ENCODE assay signal across 11 mouse cellular contexts in genomic region chr14:122451551-122452145, GRCm38 (mm10). TPM values are rescaled to one million over a fixed set of nuclear protein-coding genes. Genes with fewer than 3 reads are reported as not detected.
DNase-seq lines count a peak whose midpoint lies in the region; ATAC-seq and TF ChIP-seq lines count a peak whose summit lies in the region.
"Had no signal": no experiment of that assay in that cellular context is flagged by ENCODE, and none has a peak within 500 bp of the region (broad histone marks: within the 10 kb centered on the region; RNA-seq: fewer than 3 reads in every experiment).

No protein-coding gene starts in this region.

- no peak overlapping the region for H3K4me3 ChIP-seq in intestine, embryonic 15.5 days (replicated peaks)
- no peak overlapping the region for H3K4me3 ChIP-seq in intestine, postnatal 0 days (ENCODE audit: low read depth, low read length)
- H3K4me3 ChIP-seq in limb, embryonic 11.5 days (ENCODE audit: low read depth, low read length): no peak overlapping the region

- H3K4me2 ChIP-seq in intestine, embryonic 15.5 days (replicated peaks): peak overlapping the region; percentile 58; the same call in 1 of the 2 replicates
- H3K4me2 ChIP-seq in intestine, postnatal 0 days (replicated peaks; ENCODE audit: low read depth): no peak overlapping the region; the same call in 1 of the 2 replicates
- peak overlapping the region; percentile 94; the same call in 1 of the 2 replicates for H3K4me2 ChIP-seq in limb, embryonic 11.5 days (ENCODE audit: low read depth, severe bottlenecking)

- no peak overlapping the region for H3K27ac ChIP-seq in intestine, embryonic 15.5 days
- no peak overlapping the region for H3K27ac ChIP-seq in intestine, postnatal 0 days (ENCODE audit: low read depth, low read length)
- no peak overlapping the region for H3K27ac ChIP-seq in limb, embryonic 11.5 days (replicated peaks; ENCODE audit: low read depth, low read length)

- peaks cover 79% of the 10 kb centered on the region for H3K27me3 ChIP-seq in intestine, embryonic 15.5 days (replicated peaks)
- H3K27me3 ChIP-seq in intestine, postnatal 0 days (replicated peaks; ENCODE audit: control insufficient read depth, insufficient read depth, low read length): peaks cover 83% of the 10 kb centered on the region
- H3K27me3 ChIP-seq in limb, embryonic 11.5 days (ENCODE audit: control insufficient read depth, insufficient read depth, low read length): 0 out of 2 replicates have a peak, but pooled peaks cover 6% of the 10 kb centered on the region

- no peak for ATAC-seq in intestine, embryonic 15.5 days
- no peak for ATAC-seq in intestine, postnatal 0 days
- ATAC-seq in limb, embryonic 11.5 days (ENCODE audit: insufficient number of reproducible peaks, low FRiP score, low TSS enrichment, low read depth): no peak

- no peak overlapping the region for H3K9ac ChIP-seq in intestine, embryonic 15.5 days
- no peak overlapping the region for H3K9ac ChIP-seq in intestine, postnatal 0 days (ENCODE audit: low read depth, low read length)
- no peak overlapping the region for H3K9ac ChIP-seq in limb, embryonic 11.5 days (ENCODE audit: low read length)

- peak; percentile 25 for DNase-seq in cerebellum, adult 11-12 months
- no peak for DNase-seq in cerebellum, adult 11 months
- no peak for DNase-seq in limb, embryonic 11.5 days (ENCODE audit: low spot score)
- peak; percentile 40 for DNase-seq in retina, postnatal 1 day
- no peak for DNase-seq in adrenal gland, postnatal 10 days
- no peak for DNase-seq in layer of hippocampus, postnatal 25 days (ENCODE audit: extremely low spot score in 1 of 2, low spot score in 1 of 2)

- H3K36me3 ChIP-seq in intestine, embryonic 15.5 days: no peaks in the 10 kb centered on the region
- no peaks in the 10 kb centered on the region for H3K36me3 ChIP-seq in intestine, postnatal 0 days (ENCODE audit: control insufficient read depth, insufficient read depth)
- no peaks in the 10 kb centered on the region for H3K36me3 ChIP-seq in limb, embryonic 11.5 days (ENCODE audit: control insufficient read depth, insufficient read depth, low read length)

- 63% methylated on average over 5 of the region's 5 CpGs for WGBS in intestine, embryonic 15.5 days
- 60% methylated on average over 5 of the region's 5 CpGs for WGBS in intestine, postnatal 0 days
- WGBS in limb, embryonic 11.5 days: 60% methylated on average over 5 of the region's 5 CpGs

- no peaks in the 10 kb centered on the region for H3K9me3 ChIP-seq in intestine, embryonic 15.5 days
- no peaks in the 10 kb centered on the region for H3K9me3 ChIP-seq in intestine, postnatal 0 days (ENCODE audit: control insufficient read depth)
- no peaks in the 10 kb centered on the region for H3K9me3 ChIP-seq in limb, embryonic 11.5 days (ENCODE audit: control insufficient read depth, low read length)

- peaks cover 16% of the 10 kb centered on the region for H3K4me1 ChIP-seq in intestine, embryonic 15.5 days (replicated peaks)
- no peaks in the 10 kb centered on the region for H3K4me1 ChIP-seq in intestine, postnatal 0 days (replicated peaks; ENCODE audit: control insufficient read depth, insufficient read depth, low read length)
- H3K4me1 ChIP-seq in limb, embryonic 11.5 days (ENCODE audit: control insufficient read depth, insufficient read depth, low read length): peaks cover 29% of the 10 kb centered on the region

- TF ChIP-seq CTCF in intestine, postnatal 0 days (IDR thresholded peaks at IDR 0.05; ENCODE audit: low read depth): no peak

RNA-seq across cellular contexts. Expression of gene Gm5089, which starts 0.7 kb away (rescaled TPM):
- not detected in 2 replicates for polyA plus RNA-seq in intestine, embryonic 15.5 days (2015; fragmentation: Nextera tagmentation; extraction: Ambion mirVana)
- not detected in 2 replicates for polyA plus RNA-seq in intestine, postnatal 0 days (2015; fragmentation: Nextera tagmentation; extraction: Ambion mirVana)
- polyA plus RNA-seq in limb, embryonic 11.5 days (2014; fragmentation: Nextera tagmentation; extraction: Ambion mirVana): 0.24 and 0.33 TPM in 2 replicates
- not detected for total RNA-seq in adrenal gland, postnatal 10 days (2021)
- under 1 TPM; 0.12 to 0.42 TPM for total RNA-seq in layer of hippocampus, postnatal 25 days (2021)
- total RNA-seq: adrenal gland, postnatal 14 days; common myeloid progenitor, adult 5-6 weeks had no signal
- polyA plus RNA-seq: liver, embryonic 16.5 days had no signal

RNA-seq across cellular contexts. Expression of gene Zic5, which starts 13.8 kb away (rescaled TPM):
- 0.16 TPM in 1 of 2 replicates, not detected in the other for polyA plus RNA-seq in intestine, embryonic 15.5 days (2015; fragmentation: Nextera tagmentation; extraction: Ambion mirVana)
- polyA plus RNA-seq in intestine, postnatal 0 days (2015; fragmentation: Nextera tagmentation; extraction: Ambion mirVana): not detected in 2 replicates
- polyA plus RNA-seq in limb, embryonic 11.5 days (2014; fragmentation: Nextera tagmentation; extraction: Ambion mirVana): 11.3 and 12.5 TPM in 2 replicates
- total RNA-seq in adrenal gland, postnatal 10 days (2021): not detected
- 1 to 10 TPM; 3.3 to 6.2 TPM for total RNA-seq in layer of hippocampus, postnatal 25 days (2021)
- total RNA-seq: adrenal gland, postnatal 14 days; common myeloid progenitor, adult 5-6 weeks had no signal
- polyA plus RNA-seq: liver, embryonic 16.5 days had no signal

RNA-seq across cellular contexts. Expression of gene Zic2, which starts 23.6 kb away (rescaled TPM):
- polyA plus RNA-seq in intestine, embryonic 15.5 days (2015; fragmentation: Nextera tagmentation; extraction: Ambion mirVana): not detected in 2 replicates
- not detected in 2 replicates for polyA plus RNA-seq in intestine, postnatal 0 days (2015; fragmentation: Nextera tagmentation; extraction: Ambion mirVana)
- polyA plus RNA-seq in limb, embryonic 11.5 days (2014; fragmentation: Nextera tagmentation; extraction: Ambion mirVana): 5.1 and 5.6 TPM in 2 replicates
- total RNA-seq in adrenal gland, postnatal 10 days (2021): under 1 TPM; 0.15 to 0.21 TPM
- 10 to 100 TPM; 14.6 to 18.1 TPM for total RNA-seq in layer of hippocampus, postnatal 25 days (2021)
- total RNA-seq: adrenal gland, postnatal 14 days; common myeloid progenitor, adult 5-6 weeks had no signal
- polyA plus RNA-seq: liver, embryonic 16.5 days had no signal

RNA-seq across cellular contexts. Expression of gene Gm10837, which starts 38.7 kb away (rescaled TPM):
- not detected in 2 replicates for polyA plus RNA-seq in intestine, embryonic 15.5 days (2015; fragmentation: Nextera tagmentation; extraction: Ambion mirVana)
- not detected in 2 replicates for polyA plus RNA-seq in intestine, postnatal 0 days (2015; fragmentation: Nextera tagmentation; extraction: Ambion mirVana)
- 0.16 and 0.19 TPM in 2 replicates for polyA plus RNA-seq in limb, embryonic 11.5 days (2014; fragmentation: Nextera tagmentation; extraction: Ambion mirVana)
- total RNA-seq in adrenal gland, postnatal 10 days (2021): not detected
- total RNA-seq in layer of hippocampus, postnatal 25 days (2021): under 1 TPM in 1 of 2 experiments, not detected in 1; 0.23 TPM
- total RNA-seq: adrenal gland, postnatal 14 days; common myeloid progenitor, adult 5-6 weeks had no signal
- polyA plus RNA-seq: liver, embryonic 16.5 days had no signal

Comparison
In these comparisons a context has a peak if more than half of its experiments do, and no peak if none do; other contexts are left out.
1. DNase-seq: peak in cerebellum, adult 11-12 months (single experiment) and retina, postnatal 1 day (single experiment); none in cerebellum, adult 11 months (single experiment), limb, embryonic 11.5 days (single experiment), adrenal gland, postnatal 10 days (single experiment) and layer of hippocampus, postnatal 25 days (0 of 2).
2. RNA of gene Zic5, which starts 13.8 kb away (polyA plus RNA-seq): 11.3 to 12.5 TPM in limb, embryonic 11.5 days; 0.16 TPM in intestine, embryonic 15.5 days and not detected in intestine, postnatal 0 days; every median in the first group is over 10 times any median in the second.